Mouse (Mus musculus) liver, embryonic 14.5 days (tissue): ENCODE results near the gene Rab7b. TPM values are rescaled to one million over a fixed set of nuclear protein-coding genes. Genes with fewer than 3 reads are reported as not detected.

Source experiments
- ATAC-seq: fragments of 200-750 bp; cut with Nextera tagmentation; 2 replicates; pipeline ENCODE4 v1.8.0; 2017; ENCODE audit warnings: moderate number of reproducible peaks, mild to moderate bottlenecking, moderate library complexity; ENCODE audit not compliant: insufficient read depth
- DNase-seq, 3 experiments: peaks; one replicate each; pipeline ENCODE4 v3.0.0-alpha.2; 2012 to 2013; ENCODE audit warnings: low read depth in 3 of 3, low spot score in 3 of 3
- H3K27ac ChIP-seq: fragments of 300-500 bp; sonication (generic); 2 replicates; pipeline ENCODE4 v1.5.1; 2014; ENCODE audit warnings: moderate library complexity, mild to moderate bottlenecking, control low read depth, inconsistent platforms
- H3K27me3 ChIP-seq: fragments of 300-500 bp; sonication (generic); 2 replicates; pipeline ENCODE4 v1.6.1; 2014; ENCODE audit warnings: mild to moderate bottlenecking, low read length, moderate library complexity; ENCODE audit not compliant: control insufficient read depth, insufficient read depth
- H3K36me3 ChIP-seq: fragments of 300-500 bp; sonication (generic); replicated peaks from 2 replicates; pipeline ENCODE4 v1.6.1; 2014; ENCODE audit warnings: low read depth; ENCODE audit not compliant: control insufficient read depth, insufficient read depth
- H3K4me1 ChIP-seq, 2 experiments: fragments of 200-500 bp in 1 of 2; fragments of 300-500 bp in 1 of 2; sonication (generic) in 1 of 2; replicated peaks; 2 replicates each; pipeline ENCODE4 v1.6.1; 2012 to 2014; ENCODE audit warnings: antibody characterized with exemption in 1 of 2, inconsistent platforms in 1 of 2, low read length in 1 of 2; ENCODE audit not compliant: control insufficient read depth in 2 of 2, insufficient read depth in 2 of 2
- H3K4me2 ChIP-seq: fragments of 300-500 bp; sonication (generic); 2 replicates; pipeline ENCODE4 v1.6.1; 2014; ENCODE audit warnings: low read depth, mild to moderate bottlenecking, control low read depth, moderate library complexity
- H3K4me3 ChIP-seq, 2 experiments: fragments of 200-500 bp in 1 of 2; fragments of 300-500 bp in 1 of 2; sonication (generic) in 1 of 2; 2 replicates each; pipeline ENCODE4 v1.5.1; 2012 to 2014; ENCODE audit warnings: low read depth in 2 of 2, low read length in 2 of 2, mild to moderate bottlenecking in 2 of 2, control low read depth in 1 of 2, inconsistent platforms in 1 of 2, moderate library complexity in 1 of 2; ENCODE audit not compliant: insufficient read depth in 1 of 2
- H3K9ac ChIP-seq: fragments of 300-500 bp; sonication (generic); replicated peaks from 2 replicates; pipeline ENCODE4 v1.6.1; 2014; ENCODE audit warnings: mild to moderate bottlenecking, control low read depth, moderate library complexity
- H3K9me3 ChIP-seq: fragments of 300-500 bp; sonication (generic); 2 replicates; pipeline ENCODE4 v1.6.1; 2016; ENCODE audit warnings: low read length, mixed read lengths; ENCODE audit not compliant: control insufficient read depth
- CTCF ChIP-seq: IDR thresholded peaks from 2 replicates; pipeline ENCODE4 v1.5.1; 2016; ENCODE audit warnings: antibody characterized with exemption, low read depth, control low read depth
- EP300 ChIP-seq: IDR thresholded peaks from 2 replicates; pipeline ENCODE4 v1.6.1; 2016; ENCODE audit warnings: antibody characterized with exemption, low read depth
- WGBS: fragments of 180-500 bp; shearing (Covaris S2); extraction: QIAGEN DNeasy Blood & Tissue Kit; methylation state at CpG from one replicate; pipeline ENCODE4 v1.1.7; 2014; ENCODE audit not compliant: insufficient replicate concordance; 5-methylcytosine and 5-hydroxymethylcytosine counted together
- polyA plus RNA-seq, 2 experiments: library from polyadenylated mRNA; depleted of rRNA in 1 of 2; stranded (reverse) in 1 of 2; unstranded in 1 of 2; fragments of >200 nt; fragmentation: Nextera tagmentation in 1 of 2; extraction: Ambion mirVana in 1 of 2; gene quantifications; 2 replicates each; pipeline versions ENCODE4 v1.2.1 to v1.2.3; 2012 to 2014

Gene Rab7b
- polyA plus RNA-seq, 2 experiments = 0.42 to 0.91 TPM

- 74% methylated on average over 6 of the region's 6 CpGs for WGBS
- H3K9me3 ChIP-seq = no peaks in the 10 kb centered on the region
- H3K9ac ChIP-seq = no peak overlapping the region
- no peak overlapping the region for H3K4me3 ChIP-seq
- H3K27me3 ChIP-seq = no peaks in the 10 kb centered on the region
- ATAC-seq (no peak), DNase-seq (no peak)
- H3K4me1 ChIP-seq = peaks cover 0 to 2% of the 10 kb centered on the region in 2 experiments; a peak in 1 of 4 replicates
- H3K36me3 ChIP-seq = no peaks in the 10 kb centered on the region
- no peak for TF ChIP-seq CTCF
- TF ChIP-seq EP300 = no peak
- H3K27ac ChIP-seq = no peak overlapping the region
- no peak overlapping the region for H3K4me2 ChIP-seq
Observed at GRCm38 (mm10) chr1:131655601-131656000, 32.9 kb upstream of the Rab7b start.

GRCm38 (mm10) chr1:131657945-131658354, 30.5 kb upstream of the Rab7b start:
- peak; percentile 98 for TF ChIP-seq CTCF
- no peak for TF ChIP-seq EP300
- Histone ChIP-seq H3K4me2 (peak overlapping the region; percentile 25), H3K9ac (no peak overlapping the region), H3K36me3 (no peaks in the 10 kb centered on the region), H3K4me1 (peaks cover 2% of the 10 kb centered on the region in 2 experiments; a peak in 3 of 4 replicates), H3K27ac (no peak overlapping the region), H3K4me3 (no peak overlapping the region), H3K27me3 (no peaks in the 10 kb centered on the region), H3K9me3 (no peaks in the 10 kb centered on the region)
- 0% methylated on average over 11 of the region's 11 CpGs for WGBS
- DNase-seq (peak; percentile 79 to 81 (median 79)), ATAC-seq (peak; percentile 72)

- WGBS = 63% methylated on average over 5 of the region's 5 CpGs
- no peaks in the 10 kb centered on the region for H3K27me3 ChIP-seq
Observed at GRCm38 (mm10) chr1:131659512-131660085, 28.9 kb upstream of the Rab7b start.

GRCm38 (mm10) chr1:131660266-131660665, 28.2 kb upstream of the Rab7b start:
- no peaks in the 10 kb centered on the region for H3K36me3 ChIP-seq
- DNase-seq = no peak
- H3K9me3 ChIP-seq = no peaks in the 10 kb centered on the region
- no peak for TF ChIP-seq CTCF
- no peak for TF ChIP-seq EP300
- ATAC-seq = no peak
- WGBS = 64% methylated on average over 2 of the region's 2 CpGs
- H3K4me3 ChIP-seq = no peak overlapping the region
- H3K4me1 ChIP-seq = peaks cover 7 to 12% of the 10 kb centered on the region in 2 experiments
- H3K27me3 ChIP-seq = no peaks in the 10 kb centered on the region
- no peak overlapping the region for H3K4me2 ChIP-seq
- no peak overlapping the region for H3K27ac ChIP-seq
- H3K9ac ChIP-seq = no peak overlapping the region

More at GRCm38 (mm10) chr1:131659512-131660085, 28.9 kb upstream of the Rab7b start:
- no peaks in the 10 kb centered on the region for H3K36me3 ChIP-seq
- no peaks in the 10 kb centered on the region for H3K9me3 ChIP-seq
- TF ChIP-seq CTCF = no peak
- TF ChIP-seq EP300 = no peak
- no peak overlapping the region for H3K9ac ChIP-seq
- no peak overlapping the region for H3K4me3 ChIP-seq
- no peak overlapping the region for H3K27ac ChIP-seq
- ATAC-seq (no peak), DNase-seq (no peak)
- H3K4me2 ChIP-seq = no peak overlapping the region
- peaks cover 7 to 12% of the 10 kb centered on the region in 2 experiments for H3K4me1 ChIP-seq

- TF ChIP-seq CTCF = no peak
- TF ChIP-seq EP300 = no peak
- Histone ChIP-seq H3K4me2 (no peak overlapping the region), H3K4me1 (peaks cover 7 to 12% of the 10 kb centered on the region in 2 experiments), H3K36me3 (no peaks in the 10 kb centered on the region), H3K4me3 (no peak overlapping the region), H3K27ac (no peak overlapping the region), H3K9me3 (no peaks in the 10 kb centered on the region), H3K27me3 (no peaks in the 10 kb centered on the region), H3K9ac (no peak overlapping the region)
- WGBS = 63% methylated on average over 7 of the region's 7 CpGs
- ATAC-seq (no peak), DNase-seq (no peak)
Observed at GRCm38 (mm10) chr1:131660716-131661472, 27.6 kb upstream of the Rab7b start.
